In genomic region chr2:127270300-127271041, GRCm38 (mm10) we compare ENCODE assay signal across 7 mouse cellular contexts. TPM values are rescaled to one million over a fixed set of nuclear protein-coding genes. Genes with fewer than 3 reads are reported as not detected.
A peak's percentile ranks its signal among the peaks of the same experiment; 100 is the strongest.
DNase-seq lines count a peak whose midpoint lies in the region; ATAC-seq and TF ChIP-seq lines count a peak whose summit lies in the region.

No protein-coding gene starts in this region.

- no peaks in the 10 kb centered on the region for H3K4me1 ChIP-seq in intestine, postnatal 0 days (replicated peaks; ENCODE audit: control insufficient read depth, insufficient read depth, low read length)
- peaks cover 21% of the 10 kb centered on the region for H3K4me1 ChIP-seq in midbrain, embryonic 10.5 days

- H3K27me3 ChIP-seq in intestine, postnatal 0 days (replicated peaks; ENCODE audit: control insufficient read depth, insufficient read depth, low read length): no peaks in the 10 kb centered on the region
- no peaks in the 10 kb centered on the region for H3K27me3 ChIP-seq in midbrain, embryonic 10.5 days (ENCODE audit: low read depth, poor library complexity, severe bottlenecking)

- peak overlapping the region; percentile 91 for H3K9ac ChIP-seq in intestine, postnatal 0 days (ENCODE audit: low read depth, low read length)

- peak overlapping the region; percentile 97 for H3K27ac ChIP-seq in intestine, postnatal 0 days (ENCODE audit: low read depth, low read length)
- peak overlapping the region; percentile 97 for H3K27ac ChIP-seq in midbrain, embryonic 10.5 days (replicated peaks)

- TF ChIP-seq CTCF in intestine, postnatal 0 days (IDR thresholded peaks at IDR 0.05; ENCODE audit: low read depth): no peak

- no peaks in the 10 kb centered on the region for H3K9me3 ChIP-seq in intestine, postnatal 0 days (ENCODE audit: control insufficient read depth)
- no peaks in the 10 kb centered on the region for H3K9me3 ChIP-seq in midbrain, embryonic 10.5 days (replicated peaks)

- H3K36me3 ChIP-seq in intestine, postnatal 0 days (ENCODE audit: control insufficient read depth, insufficient read depth): no peaks in the 10 kb centered on the region
- peaks cover 8% of the 10 kb centered on the region for H3K36me3 ChIP-seq in midbrain, embryonic 10.5 days

- peak; percentile 72 for ATAC-seq in granulocyte monocyte progenitor cell, adult 5-6 weeks (replicated peaks; ENCODE audit: poor library complexity, severe bottlenecking)
- ATAC-seq in intestine, postnatal 0 days: peak; percentile 94

- peak; percentile 94 for DNase-seq in adrenal gland, adult 2 months
- peak; percentile 86 for DNase-seq in embryo, embryonic 9.5 days (ENCODE audit: extremely low spot score)
- DNase-seq in left cerebral cortex, postnatal 36 days (ENCODE audit: low spot score in 2 of 2): peak; percentile 85 to 92
- DNase-seq in midbrain, embryonic 10.5 days (ENCODE audit: low spot score): peak; percentile 86
- peak; percentile 78 for DNase-seq in right cerebral cortex, postnatal 4 days

- H3K4me3 ChIP-seq in intestine, postnatal 0 days (ENCODE audit: low read depth, low read length): peak overlapping the region; percentile 93
- H3K4me3 ChIP-seq in midbrain, embryonic 10.5 days: peak overlapping the region; percentile 97

- intact Hi-C loops in left cerebral cortex, postnatal 36 days (cut with DNase I): no loop called here

- under 1% methylated on average over 74 of the region's 75 CpGs for WGBS in intestine, postnatal 0 days
- WGBS in midbrain, embryonic 10.5 days: under 1% methylated on average over 75 of the region's 75 CpGs

- H3K4me2 ChIP-seq in intestine, postnatal 0 days (replicated peaks; ENCODE audit: low read depth): peak overlapping the region; percentile 88

RNA-seq across cellular contexts. Expression of gene Stard7, which starts 0.5 kb away (rescaled TPM):
- 100 to 1,000 TPM in 1 of 2 experiments, 10 to 100 TPM in 1; 81.7 to 117 TPM for total RNA-seq in adrenal gland, adult 2 months (2021)
- 74.4 and 104 TPM in 2 replicates for polyA plus RNA-seq in adrenal gland, adult 2 months (2012; rRNA removed)
- 69.6 and 84.0 TPM in 2 replicates for total RNA-seq in granulocyte monocyte progenitor cell, adult 5-6 weeks (2014; fragmentation: Nextera tagmentation)
- 131 and 143 TPM in 2 replicates for total RNA-seq in granulocyte monocyte progenitor cell, adult 5-6 weeks (2017)
- 51.7 and 53.7 TPM in 2 replicates for polyA plus RNA-seq in intestine, postnatal 0 days (2015; fragmentation: Nextera tagmentation; extraction: Ambion mirVana)
- 100 to 1,000 TPM; 107 to 119 TPM for total RNA-seq in left cerebral cortex, postnatal 36 days (2021)
- 81.9 and 86.0 TPM in 2 replicates for polyA plus RNA-seq in midbrain, embryonic 10.5 days (2016; fragmentation: Nextera tagmentation; extraction: Ambion mirVana)

RNA-seq across cellular contexts. Expression of gene Tmem127, which starts 22.8 kb away (rescaled TPM):
- total RNA-seq in adrenal gland, adult 2 months (2021): 10 to 100 TPM; 84.1 to 87.6 TPM
- polyA plus RNA-seq in adrenal gland, adult 2 months (2012; rRNA removed): 131 and 150 TPM in 2 replicates
- 12.8 and 18.8 TPM in 2 replicates for total RNA-seq in granulocyte monocyte progenitor cell, adult 5-6 weeks (2014; fragmentation: Nextera tagmentation)
- total RNA-seq in granulocyte monocyte progenitor cell, adult 5-6 weeks (2017): 32.4 and 41.7 TPM in 2 replicates
- polyA plus RNA-seq in intestine, postnatal 0 days (2015; fragmentation: Nextera tagmentation; extraction: Ambion mirVana): 32.8 and 35.6 TPM in 2 replicates
- 10 to 100 TPM; 74.1 to 87.5 TPM for total RNA-seq in left cerebral cortex, postnatal 36 days (2021)
- polyA plus RNA-seq in midbrain, embryonic 10.5 days (2016; fragmentation: Nextera tagmentation; extraction: Ambion mirVana): 25.6 and 30.1 TPM in 2 replicates

RNA-seq across cellular contexts. Expression of gene Ciao1, which starts 22.9 kb away (rescaled TPM):
- 100 to 1,000 TPM in 1 of 2 experiments, 10 to 100 TPM in 1; 82.1 to 127 TPM for total RNA-seq in adrenal gland, adult 2 months (2021)
- 42.7 and 59.3 TPM in 2 replicates for polyA plus RNA-seq in adrenal gland, adult 2 months (2012; rRNA removed)
- 36.3 and 47.4 TPM in 2 replicates for total RNA-seq in granulocyte monocyte progenitor cell, adult 5-6 weeks (2014; fragmentation: Nextera tagmentation)
- total RNA-seq in granulocyte monocyte progenitor cell, adult 5-6 weeks (2017): 33.5 and 38.7 TPM in 2 replicates
- polyA plus RNA-seq in intestine, postnatal 0 days (2015; fragmentation: Nextera tagmentation; extraction: Ambion mirVana): 38.3 and 39.3 TPM in 2 replicates
- total RNA-seq in left cerebral cortex, postnatal 36 days (2021): 10 to 100 TPM; 77.3 to 90.5 TPM
- 46.3 and 56.2 TPM in 2 replicates for polyA plus RNA-seq in midbrain, embryonic 10.5 days (2016; fragmentation: Nextera tagmentation; extraction: Ambion mirVana)

Comparison
In these comparisons a context has a peak if more than half of its experiments do, and no peak if none do; other contexts are left out.
1. Peak in every context shown above with its lines: DNase-seq, ATAC-seq, H3K4me3 ChIP-seq and H3K27ac ChIP-seq.